Mouse (Mus musculus): ENCODE results near the gene Fam189b.
"Not testable (repeated sequence)": the region's sequence is repeated elsewhere in the genome, so short reads cannot be mapped to it uniquely, and the experiment has no call there.

The Fam189b gene

DNA sequence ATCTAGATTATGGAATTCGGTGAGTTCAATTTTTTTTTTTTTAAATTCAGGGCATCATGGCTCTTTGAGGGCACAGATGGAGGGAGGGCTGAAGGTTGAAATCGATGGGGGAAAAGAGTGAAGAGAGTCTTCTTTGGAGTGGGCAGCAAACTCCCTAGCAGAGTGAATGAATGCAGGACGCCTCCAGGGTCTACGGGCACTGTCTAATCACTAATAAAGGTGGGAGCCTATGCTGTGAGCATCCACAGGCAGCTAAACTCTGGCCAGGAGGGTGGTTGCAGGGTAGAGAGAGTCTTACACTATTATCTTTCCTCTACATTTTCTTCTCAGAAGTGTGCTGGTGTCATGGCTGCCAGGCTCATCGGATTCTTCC is 20.2 kb downstream of the Fam189b start:
- DNase-seq (ENCODE audit: low spot score in 2 of 2) = no peak

DNA sequence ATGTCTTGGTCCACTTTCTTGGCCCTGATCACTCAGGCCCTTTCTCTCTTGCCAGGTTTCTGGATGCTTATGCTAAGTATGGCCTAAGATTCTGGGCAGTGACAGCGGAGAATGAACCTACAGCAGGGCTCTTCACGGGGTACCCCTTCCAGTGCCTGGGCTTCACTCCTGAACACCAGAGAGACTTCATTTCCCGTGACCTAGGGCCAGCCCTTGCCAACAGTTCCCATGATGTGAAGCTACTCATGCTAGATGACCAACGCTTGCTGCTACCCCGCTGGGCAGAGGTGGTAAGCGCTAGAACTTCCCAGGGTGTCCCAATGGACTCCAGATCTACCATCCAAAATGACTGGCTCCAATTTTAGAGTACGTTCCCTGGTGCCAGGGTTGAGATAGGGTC is 23.1 kb downstream of the Fam189b start:
- DNase-seq (ENCODE audit: low spot score in 2 of 2) = no peak

GRCm38 (mm10) chr3:89206695-89207094 is 23.8 kb downstream of the Fam189b start:
- DNase-seq (ENCODE audit: low spot score in 2 of 2) = no peak

DNA sequence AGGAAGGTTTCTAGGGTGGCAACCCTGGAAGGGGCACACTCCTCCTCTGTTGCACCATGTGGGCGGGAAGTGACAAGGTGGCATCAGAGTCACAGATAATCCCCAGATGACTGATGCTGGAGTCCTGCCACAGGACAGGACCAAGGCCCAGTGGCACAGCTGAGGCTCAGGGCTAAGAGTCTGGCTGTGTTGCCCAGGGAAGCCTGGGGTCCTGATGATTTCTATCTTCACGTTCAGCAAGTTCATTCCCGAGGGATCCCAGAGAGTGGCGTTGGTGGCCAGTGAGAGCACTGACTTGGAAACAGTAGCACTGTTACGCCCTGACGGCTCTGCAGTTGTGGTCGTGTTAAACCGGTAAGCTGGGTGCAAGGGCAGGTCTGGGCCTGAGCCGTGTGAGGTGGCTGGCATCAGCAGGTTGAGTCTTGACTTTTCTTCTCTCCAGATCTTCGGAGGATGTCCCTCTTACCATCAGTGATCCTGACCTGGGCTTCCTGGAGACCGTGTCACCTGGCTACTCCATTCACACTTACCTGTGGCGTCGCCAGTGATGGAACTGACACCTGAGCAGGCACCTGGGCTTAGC is 25.2 kb downstream of the Fam189b start:
- DNase-seq (ENCODE audit: low spot score in 2 of 2) = no peak

DNA sequence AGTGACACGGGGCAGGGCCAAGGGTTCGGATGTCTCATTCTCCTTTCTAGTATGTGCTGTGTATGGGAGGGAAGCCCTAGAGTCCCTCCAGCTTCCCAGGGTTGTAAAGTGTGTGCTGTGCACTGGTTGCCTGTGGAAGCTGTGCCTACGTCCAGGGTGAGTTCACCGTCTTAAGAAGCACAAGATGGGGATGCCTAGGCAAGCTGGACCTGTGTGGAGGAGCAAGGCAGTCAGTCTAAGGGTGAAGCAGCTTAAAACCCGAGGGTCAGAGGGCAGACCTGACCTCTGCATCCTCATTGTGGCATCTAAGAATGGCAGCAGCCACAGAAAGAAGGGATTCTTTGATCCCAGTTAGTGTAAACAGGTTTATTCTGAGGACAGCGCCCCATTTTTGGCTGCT is 25.8 kb downstream of the Fam189b start:
- DNase-seq (ENCODE audit: low spot score in 2 of 2) = no peak

- no peak for DNase-seq (ENCODE audit: low spot score in 2 of 2)
Measured at GRCm38 (mm10) chr3:89209731-89210130, 26.8 kb downstream of the Fam189b start.

GRCm38 (mm10) chr3:89210162-89210561 is 27.2 kb downstream of the Fam189b start:
- DNase-seq (ENCODE audit: low spot score in 2 of 2) = no peak

DNA sequence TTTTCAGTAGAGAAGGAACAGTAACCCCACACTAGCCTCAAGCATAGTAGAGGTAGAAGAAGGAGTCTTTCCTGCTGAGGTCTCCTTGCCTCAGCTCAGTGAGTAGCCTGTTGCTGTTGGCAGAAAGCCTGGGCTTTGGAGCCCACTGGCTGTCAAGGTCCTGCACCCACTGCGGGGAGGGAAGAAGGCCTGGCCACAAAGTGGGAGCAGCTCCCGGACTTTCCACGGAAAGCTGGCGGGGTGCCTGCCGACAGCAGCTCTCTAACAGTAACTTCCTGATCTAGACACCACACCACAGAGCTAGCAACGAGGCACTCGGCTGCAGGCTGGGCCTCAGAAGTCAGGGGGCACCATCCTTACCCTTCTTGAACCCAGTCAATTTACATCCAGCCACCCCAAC is 27.8 kb downstream of the Fam189b start:
- DNase-seq (ENCODE audit: low spot score in 2 of 2) = no peak

- peak; percentile 78 to 90 for DNase-seq (ENCODE audit: low spot score in 2 of 2)
Measured at GRCm38 (mm10) chr3:89213803-89214530, 31.0 kb downstream of the Fam189b start.

DNA sequence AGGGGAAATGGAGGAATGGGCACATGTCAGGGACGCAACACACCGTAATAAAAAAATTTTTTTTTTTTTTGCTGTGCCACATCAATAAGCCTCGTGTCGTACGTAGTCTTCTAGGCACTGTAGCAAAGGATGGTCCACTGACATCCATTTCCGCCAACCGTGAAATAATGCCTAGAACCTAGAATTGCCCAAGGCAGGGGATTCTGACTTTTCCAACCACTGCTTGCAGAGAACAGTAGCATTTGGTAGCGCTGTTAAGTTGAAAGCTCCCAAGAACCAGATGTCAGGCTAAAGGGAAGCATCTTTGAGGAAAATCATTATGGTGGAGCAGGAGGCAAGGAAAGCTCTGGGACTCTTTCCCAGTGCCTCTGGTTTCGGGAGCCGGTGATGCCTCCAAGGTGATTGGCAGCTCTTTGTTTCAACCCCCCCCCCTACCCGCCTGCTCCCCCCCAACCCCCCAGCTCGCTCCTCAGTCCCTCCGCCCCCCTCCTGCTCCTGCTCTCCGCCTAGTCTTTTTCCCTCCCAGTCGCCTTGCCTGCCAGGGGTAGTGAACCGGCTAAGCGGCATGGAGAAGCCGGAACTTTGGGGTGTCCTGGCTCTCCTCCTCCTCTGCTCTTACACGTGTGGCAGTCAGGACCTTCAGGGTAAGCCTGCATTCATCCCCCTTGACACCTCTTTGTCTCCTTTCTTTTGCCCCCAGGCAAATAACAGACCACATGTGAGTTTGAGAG is 31.9 kb downstream of the Fam189b start, which contains the start of gene Thbs3:
TSS of gene Thbs3 (plus strand) at position 500 of the 731 bp plus-strand sequence.
- no peak for DNase-seq (ENCODE audit: low spot score in 2 of 2)

- DNase-seq (ENCODE audit: low spot score in 2 of 2) = peak; percentile 75 to 90
Measured at GRCm38 (mm10) chr3:89215853-89216252, 32.9 kb downstream of the Fam189b start.

- not testable (repeated sequence) for DNase-seq (ENCODE audit: low spot score in 2 of 2)
Measured at GRCm38 (mm10) chr3:89216407-89216806, 33.5 kb downstream of the Fam189b start.

DNA sequence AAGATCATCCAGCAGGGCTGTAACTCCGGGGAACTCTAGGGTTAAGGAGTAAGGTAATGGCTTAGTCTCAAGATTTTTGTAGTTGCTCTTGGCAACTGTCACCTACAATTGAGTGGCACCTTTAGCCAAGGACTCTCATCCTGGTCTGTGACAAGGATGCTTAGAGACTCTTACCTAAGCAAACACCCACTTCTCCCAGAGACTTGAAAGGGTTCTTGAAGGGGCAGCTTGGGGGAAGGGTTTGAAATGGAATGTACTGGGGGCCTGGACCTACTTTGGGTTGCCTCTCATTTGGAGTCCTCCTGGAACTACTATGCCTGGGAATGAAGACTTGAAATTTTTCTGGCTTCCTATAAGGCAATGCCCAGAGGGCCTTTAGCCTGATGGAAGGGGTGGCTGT is 35.3 kb downstream of the Fam189b start:
- DNase-seq (ENCODE audit: low spot score in 2 of 2) = no peak

GRCm38 (mm10) chr3:89219546-89219945 is 36.6 kb downstream of the Fam189b start:
- DNase-seq (ENCODE audit: low spot score in 2 of 2) = no peak

DNA sequence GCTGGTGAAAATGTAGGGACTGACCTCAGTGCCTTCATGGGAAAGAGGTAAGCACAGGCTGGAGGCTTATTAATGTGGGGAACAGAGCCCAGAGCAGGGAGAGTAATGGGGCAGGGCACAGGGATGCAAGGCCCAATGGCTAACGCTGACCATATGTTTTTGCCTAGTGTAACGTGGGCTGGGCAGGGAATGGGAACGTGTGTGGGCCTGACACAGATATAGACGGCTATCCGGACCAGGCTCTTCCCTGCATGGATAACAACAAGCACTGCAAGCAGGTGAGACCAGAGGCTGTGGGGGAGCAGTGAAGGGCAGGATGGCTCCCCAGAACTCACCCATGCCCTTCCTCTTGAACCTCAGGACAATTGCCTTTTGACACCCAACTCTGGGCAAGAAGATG is 38.2 kb downstream of the Fam189b start:
- no peak for DNase-seq (ENCODE audit: low spot score in 2 of 2)

- no peak for DNase-seq (ENCODE audit: low spot score in 2 of 2)
Measured at GRCm38 (mm10) chr3:89224796-89225195, 41.9 kb downstream of the Fam189b start.

DNA sequence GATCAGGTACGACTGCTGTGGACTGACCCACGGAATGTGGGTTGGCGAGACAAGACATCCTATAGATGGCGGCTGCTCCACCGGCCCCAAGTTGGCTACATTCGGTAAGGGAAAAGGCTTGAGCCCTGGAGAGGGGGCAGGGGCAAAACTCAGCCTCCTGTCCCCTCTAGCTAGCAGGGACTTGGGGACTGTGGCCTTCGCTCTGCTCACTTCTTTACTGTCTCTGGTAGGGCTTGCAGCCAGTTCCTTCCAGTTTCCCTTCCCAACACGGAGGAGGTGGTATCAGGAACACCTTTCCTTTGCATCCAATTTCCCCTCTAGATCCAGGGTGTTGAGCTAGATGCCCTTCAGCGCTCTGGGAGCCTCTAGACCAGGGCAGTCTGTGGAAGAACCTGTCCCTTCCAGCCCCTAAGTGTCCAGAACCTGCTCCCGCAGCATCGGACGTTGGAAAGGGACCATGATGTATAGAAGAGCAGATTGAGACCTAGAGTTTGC is 42.4 kb downstream of the Fam189b start:
- no peak for DNase-seq (ENCODE audit: low spot score in 2 of 2)

DNA sequence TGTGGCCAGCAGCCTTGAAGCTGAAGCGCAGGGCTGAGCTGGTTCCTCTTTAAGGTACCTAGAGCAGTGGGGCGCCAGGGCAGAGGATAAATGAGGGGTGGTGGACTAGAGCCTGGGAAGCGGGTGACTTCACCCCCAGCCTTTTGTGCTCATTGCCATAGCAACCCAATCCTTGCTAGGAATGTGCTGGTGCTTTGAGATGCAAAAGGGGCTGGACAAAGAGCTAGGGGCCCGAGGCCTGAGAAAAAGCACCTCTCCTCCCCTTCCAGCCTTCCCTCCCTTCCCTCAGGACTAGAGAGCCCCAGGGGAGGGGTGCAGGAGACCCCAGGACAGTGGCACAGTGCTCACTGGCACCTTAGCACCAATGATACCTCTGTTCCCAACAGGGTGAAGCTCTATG is 43.0 kb downstream of the Fam189b start:
- DNase-seq (ENCODE audit: low spot score in 2 of 2) = no peak

GRCm38 (mm10) chr3:89226361-89226760 is 43.4 kb downstream of the Fam189b start:
- DNase-seq (ENCODE audit: low spot score in 2 of 2) = no peak

GRCm38 (mm10) chr3:89226900-89227299 is 44.0 kb downstream of the Fam189b start, which contains the start of gene Mtx1:
Gene Mtx1 (minus strand): TSS chr3:89227088.
- DNase-seq (ENCODE audit: low spot score in 2 of 2) = no peak

GRCm38 (mm10) chr3:89227307-89228179 is 44.6 kb downstream of the Fam189b start:
- DNase-seq (ENCODE audit: low spot score in 2 of 2) = peak; percentile 31 to 64

GRCm38 (mm10) chr3:89228180-89228549 is 45.2 kb downstream of the Fam189b start:
- peak; percentile 86 to 89 for DNase-seq (ENCODE audit: low spot score in 2 of 2)
